Mouse (Mus musculus): ENCODE data around the gene Stab1. TPM values are rescaled to one million over a fixed set of nuclear protein-coding genes. Genes with fewer than 3 reads are reported as not detected.
A peak's percentile ranks its signal among the peaks of the same experiment; 100 is the strongest.

Stab1 gene
- total and polyA plus RNA-seq, 2 experiments from 2014 or later = 10.5 to 31.2 TPM

- Histone ChIP-seq H3K36me3 (ENCODE audit: insufficient read depth, low read length) (no peaks in the 10 kb centered on the region), H3K9me3 (ENCODE audit: low read length) (no peaks in the 10 kb centered on the region), H3K27me3 (ENCODE audit: insufficient read depth, low read length) (no peaks in the 10 kb centered on the region), H3K27ac (peak within 1 kb of the TSS; percentile 72), H3K4me3 (ENCODE audit: low read length) (peak within 1 kb of the TSS; percentile 74), H3K4me1 (ENCODE audit: insufficient read depth, low read length) (peaks cover 41% of the 10 kb centered on the region), H3K4me2 (ENCODE audit: low read depth, low read length) (peak within 1 kb of the TSS; percentile 71), H3K9ac (replicated peaks; ENCODE audit: low read length) (peak within 1 kb of the TSS; percentile 83)
- peak; percentile 82 for ATAC-seq
- peak; percentile 35 for TF ChIP-seq CTCF (IDR thresholded peaks at IDR 0.05; ENCODE audit: low read depth)
- WGBS = 5% methylated on average over 33 of the region's 63 CpGs
- DNase-seq (ENCODE audit: low spot score) = peak; percentile 96
These were observed 37.9 kb downstream of the Stab1 start, which contains the start of gene Nt5dc2 for GRCm38 (mm10) chr14:31130236-31131220. Nt5dc2 (plus strand) TSS chr14:31131053.

GRCm38 (mm10) chr14:31129326-31130235 is 38.9 kb downstream of the Stab1 start:
- TF ChIP-seq CTCF (IDR thresholded peaks at IDR 0.05; ENCODE audit: low read depth) = no peak
- 64% methylated on average over 15 of the region's 15 CpGs for WGBS
- Histone ChIP-seq H3K36me3 (ENCODE audit: insufficient read depth, low read length) (no peaks in the 10 kb centered on the region), H3K27ac (peak overlapping the region; percentile 72), H3K27me3 (ENCODE audit: insufficient read depth, low read length) (no peaks in the 10 kb centered on the region), H3K9me3 (ENCODE audit: low read length) (no peaks in the 10 kb centered on the region), H3K4me3 (ENCODE audit: low read length) (peak overlapping the region; percentile 59), H3K9ac (replicated peaks; ENCODE audit: low read length) (0 out of 2 replicates have a peak overlapping the region, but pooled peaks have one; percentile 4), H3K4me2 (ENCODE audit: low read depth, low read length) (peak overlapping the region; percentile 87), H3K4me1 (ENCODE audit: insufficient read depth, low read length) (peaks cover 40% of the 10 kb centered on the region)
- ATAC-seq = no peak
- no peak for DNase-seq (ENCODE audit: low spot score)

- peak within 1 kb of the TSS; percentile 59 for H3K4me3 ChIP-seq (ENCODE audit: low read length)
- DNase-seq (ENCODE audit: low spot score) (peak; percentile 100), ATAC-seq (peak; percentile 96)
- TF ChIP-seq CTCF (IDR thresholded peaks at IDR 0.05; ENCODE audit: low read depth) = peak; percentile 76
- no peaks in the 10 kb centered on the region for H3K27me3 ChIP-seq (ENCODE audit: insufficient read depth, low read length)
- peak within 1 kb of the TSS; percentile 72 for H3K27ac ChIP-seq
- H3K9me3 ChIP-seq (ENCODE audit: low read length) = no peaks in the 10 kb centered on the region
- H3K4me1 ChIP-seq (ENCODE audit: insufficient read depth, low read length) = peaks cover 34% of the 10 kb centered on the region
- peak within 1 kb of the TSS; percentile 62 for H3K9ac ChIP-seq (replicated peaks; ENCODE audit: low read length)
- no peaks in the 10 kb centered on the region for H3K36me3 ChIP-seq (ENCODE audit: insufficient read depth, low read length)
- H3K4me2 ChIP-seq (ENCODE audit: low read depth, low read length) = peak within 1 kb of the TSS; percentile 87
- WGBS = 1% methylated on average over 33 of the region's 33 CpGs
These were observed 39.6 kb downstream of the Stab1 start, which contains the start of gene Smim4 for GRCm38 (mm10) chr14:31128826-31129219. Smim4 (minus strand) TSS chr14:31128956.

GRCm38 (mm10) chr14:31128101-31128825 is 40.2 kb downstream of the Stab1 start:
- H3K9ac ChIP-seq (replicated peaks; ENCODE audit: low read length) = peak overlapping the region; percentile 62
- TF ChIP-seq CTCF (IDR thresholded peaks at IDR 0.05; ENCODE audit: low read depth) = no peak
- no peaks in the 10 kb centered on the region for H3K27me3 ChIP-seq (ENCODE audit: insufficient read depth, low read length)
- H3K4me1 ChIP-seq (ENCODE audit: insufficient read depth, low read length) = peaks cover 32% of the 10 kb centered on the region
- H3K4me3 ChIP-seq (ENCODE audit: low read length) = peak overlapping the region; percentile 59
- ATAC-seq = no peak
- peak overlapping the region; percentile 87 for H3K4me2 ChIP-seq (ENCODE audit: low read depth, low read length)
- H3K27ac ChIP-seq = peak overlapping the region; percentile 72
- H3K9me3 ChIP-seq (ENCODE audit: low read length) = no peaks in the 10 kb centered on the region
- H3K36me3 ChIP-seq (ENCODE audit: insufficient read depth, low read length) = no peaks in the 10 kb centered on the region
- DNase-seq (ENCODE audit: low spot score) = peak; percentile 57
- 1% methylated on average over 23 of the region's 23 CpGs for whole genome bisulfite sequencing

- Histone ChIP-seq H3K9me3 (ENCODE audit: low read length) (no peaks in the 10 kb centered on the region), H3K36me3 (ENCODE audit: insufficient read depth, low read length) (no peaks in the 10 kb centered on the region), H3K27ac (no peak overlapping the region), H3K4me2 (ENCODE audit: low read depth, low read length) (no peak overlapping the region), H3K27me3 (ENCODE audit: insufficient read depth, low read length) (no peaks in the 10 kb centered on the region), H3K4me3 (ENCODE audit: low read length) (no peak overlapping the region), H3K4me1 (ENCODE audit: insufficient read depth, low read length) (peaks cover 17% of the 10 kb centered on the region), H3K9ac (replicated peaks; ENCODE audit: low read length) (no peak overlapping the region)
- TF ChIP-seq CTCF (IDR thresholded peaks at IDR 0.05; ENCODE audit: low read depth) = no peak
- WGBS = 93% methylated on average over 8 of the region's 8 CpGs
- ATAC-seq = no peak
- no peak for DNase-seq (ENCODE audit: low spot score)
These were observed 41.6 kb downstream of the Stab1 start for GRCm38 (mm10) chr14:31126826-31127225.
